Mouse (Mus musculus) limb, embryonic 15.5 days (tissue): ENCODE results near the gene Tbx6. TPM values are rescaled to one million over a fixed set of nuclear protein-coding genes. Genes with fewer than 3 reads are reported as not detected.
A peak's percentile ranks its signal among the peaks of the same experiment; 100 is the strongest.

ENCODE experiments used
- ATAC-seq: fragments of 200-750 bp; cut with Nextera tagmentation; 2 replicates; pipeline ENCODE4 v1.8.0; 2017; ENCODE audit warnings: low read depth, moderate TSS enrichment; ENCODE audit not compliant: insufficient number of reproducible peaks, low FRiP score, low TSS enrichment
- H3K27ac ChIP-seq: fragments of 300-500 bp; sonication (generic); 2 replicates; pipeline ENCODE4 v1.5.1; 2015; ENCODE audit warnings: moderate library complexity, mild to moderate bottlenecking, inconsistent platforms
- H3K27me3 ChIP-seq: fragments of 300-500 bp; sonication (generic); 2 replicates; pipeline ENCODE4 v1.6.1; 2015; ENCODE audit warnings: inconsistent platforms
- H3K36me3 ChIP-seq: fragments of 300-500 bp; sonication (generic); 2 replicates; pipeline ENCODE4 v1.6.1; 2015; ENCODE audit warnings: inconsistent platforms
- H3K4me1 ChIP-seq: fragments of 300-500 bp; sonication (generic); 2 replicates; pipeline ENCODE4 v1.6.1; 2015; ENCODE audit warnings: inconsistent platforms
- H3K4me2 ChIP-seq: fragments of 300-500 bp; sonication (generic); 2 replicates; pipeline ENCODE4 v1.6.1; 2015; ENCODE audit warnings: mild to moderate bottlenecking, inconsistent platforms
- H3K4me3 ChIP-seq: fragments of 300-500 bp; sonication (generic); 2 replicates; pipeline ENCODE4 v1.5.1; 2015; ENCODE audit warnings: mild to moderate bottlenecking, inconsistent platforms
- H3K9ac ChIP-seq: fragments of 300-500 bp; sonication (generic); 2 replicates; pipeline ENCODE4 v1.6.1; 2015; ENCODE audit warnings: inconsistent platforms
- H3K9me3 ChIP-seq: fragments of 300-500 bp; sonication (generic); 2 replicates; pipeline ENCODE4 v1.6.1; 2016; ENCODE audit warnings: inconsistent platforms
- WGBS: fragments of 180-500 bp; shearing (Covaris S2); methylation state at CpG from one replicate; pipeline ENCODE4 v1.1.7; 2015; 5-methylcytosine and 5-hydroxymethylcytosine counted together
- polyA plus RNA-seq: library from polyadenylated mRNA; unstranded; fragments of >200 nt; fragmentation: Nextera tagmentation; extraction: Ambion mirVana; gene quantifications from 2 replicates; pipeline ENCODE4 v1.2.1, GENCODE M21; 2015

Gene Tbx6
- 0.37 and 0.46 TPM in 2 replicates for polyA plus RNA-seq

DNA sequence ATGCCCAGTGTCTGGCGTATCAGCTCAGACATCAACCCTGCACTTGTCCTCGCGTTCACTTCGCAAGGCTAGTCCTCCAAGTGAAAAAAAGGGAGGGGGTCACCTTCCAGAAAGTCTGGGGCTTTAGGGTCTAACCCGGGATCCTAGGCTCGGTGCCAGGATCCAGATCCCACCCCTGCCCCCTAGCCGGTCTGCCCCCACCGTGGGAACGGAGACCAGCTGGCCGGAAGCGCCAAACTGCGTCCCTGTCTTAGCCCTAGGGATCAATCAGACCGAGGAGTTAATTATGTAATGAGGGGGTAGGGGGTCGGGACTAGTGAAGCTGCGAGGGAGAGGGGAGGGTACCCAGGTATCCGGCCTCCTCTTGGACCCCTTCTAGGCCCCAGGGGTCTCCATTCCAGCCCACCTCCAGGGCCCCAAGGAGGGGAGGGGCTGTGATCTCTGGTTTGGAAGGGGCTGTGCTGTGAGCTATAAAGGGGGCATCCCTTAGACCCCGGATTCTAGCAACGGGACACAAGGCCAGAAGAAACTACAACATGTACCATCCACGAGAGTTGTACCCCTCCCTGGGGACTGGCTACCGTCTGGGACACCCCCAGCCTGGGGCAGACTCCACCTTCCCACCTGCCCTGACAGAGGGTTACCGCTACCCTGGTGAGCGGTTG is at the start of gene Tbx6:
Gene Tbx6 (plus strand): TSS at position 513 of the 665 bp plus-strand sequence.
- peak; percentile 4; the same call in 1 of the 2 replicates for ATAC-seq
- 4% methylated on average over 22 of the region's 22 CpGs for WGBS

DNA sequence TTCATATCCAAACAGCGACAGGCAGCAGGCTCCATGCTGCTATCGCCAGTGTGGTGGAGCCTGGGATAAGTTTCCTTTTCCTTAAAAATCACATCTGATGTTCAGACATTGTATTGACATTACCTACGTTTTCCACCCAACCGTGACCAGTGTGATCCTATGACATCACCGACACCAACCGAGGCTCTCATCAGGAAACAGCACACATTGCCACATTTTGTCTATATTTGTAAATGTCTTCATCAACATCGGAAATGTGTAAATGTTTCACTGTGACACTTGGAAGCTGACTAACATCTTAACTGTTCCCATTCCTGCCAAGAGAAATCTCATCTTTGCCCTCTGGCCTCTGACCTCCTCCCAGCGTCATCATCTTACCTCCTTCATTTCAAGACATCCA is 45.2 kb upstream of the Tbx6 start:
- no peak overlapping the region for H3K4me3 ChIP-seq
- ATAC-seq, result no peak
- H3K27me3 ChIP-seq, result no peaks in the 10 kb centered on the region
- H3K27ac ChIP-seq, result no peak overlapping the region
- H3K4me2 ChIP-seq, result no peak overlapping the region
- H3K9me3 ChIP-seq, result no peaks in the 10 kb centered on the region
- H3K4me1 ChIP-seq, result no peaks in the 10 kb centered on the region
- WGBS, result 81% methylated on average over 8 of the region's 8 CpGs
- H3K36me3 ChIP-seq, result no peaks in the 10 kb centered on the region
- H3K9ac ChIP-seq, result no peak overlapping the region

More for the DNA sequence above, at the start of gene Tbx6:
- peak within 1 kb of the TSS; percentile 60 for H3K27ac ChIP-seq
- H3K36me3 ChIP-seq, result peaks cover 27% of the 10 kb centered on the region
- no peaks in the 10 kb centered on the region for H3K27me3 ChIP-seq
- H3K4me3 ChIP-seq, result peak within 1 kb of the TSS; percentile 44
- peak within 1 kb of the TSS; percentile 37 for H3K9ac ChIP-seq
- peaks cover 40% of the 10 kb centered on the region for H3K4me1 ChIP-seq
- H3K4me2 ChIP-seq, result peak within 1 kb of the TSS; percentile 89
- H3K9me3 ChIP-seq, result no peaks in the 10 kb centered on the region

DNA sequence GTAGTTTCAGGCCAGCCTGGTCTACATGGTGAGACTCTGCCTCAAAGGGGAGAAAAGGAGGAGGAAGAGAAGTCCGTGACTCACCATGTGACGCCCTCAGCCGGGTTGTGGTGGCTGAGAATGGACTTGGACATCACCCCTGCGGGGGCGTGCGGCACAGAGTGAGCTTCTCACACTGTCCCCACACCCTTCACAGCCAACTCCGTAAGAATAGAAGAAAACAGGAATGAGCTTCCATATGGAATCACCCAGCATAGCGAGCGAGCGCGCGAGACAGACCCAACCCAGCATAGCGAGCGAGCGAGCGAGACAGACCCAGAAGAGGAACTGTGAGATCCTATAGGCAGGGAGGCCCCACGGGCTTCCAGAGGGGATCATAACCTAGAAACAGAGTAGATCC is 41.7 kb upstream of the Tbx6 start:
- no peak overlapping the region for H3K27ac ChIP-seq
- no peaks in the 10 kb centered on the region for H3K36me3 ChIP-seq
- H3K9ac ChIP-seq, result no peak overlapping the region
- WGBS, result 83% methylated on average over 17 of the region's 17 CpGs
- H3K4me2 ChIP-seq, result no peak overlapping the region
- H3K9me3 ChIP-seq, result no peaks in the 10 kb centered on the region
- no peak for ATAC-seq
- no peaks in the 10 kb centered on the region for H3K27me3 ChIP-seq
- no peak overlapping the region for H3K4me3 ChIP-seq
- H3K4me1 ChIP-seq, result no peaks in the 10 kb centered on the region

DNA sequence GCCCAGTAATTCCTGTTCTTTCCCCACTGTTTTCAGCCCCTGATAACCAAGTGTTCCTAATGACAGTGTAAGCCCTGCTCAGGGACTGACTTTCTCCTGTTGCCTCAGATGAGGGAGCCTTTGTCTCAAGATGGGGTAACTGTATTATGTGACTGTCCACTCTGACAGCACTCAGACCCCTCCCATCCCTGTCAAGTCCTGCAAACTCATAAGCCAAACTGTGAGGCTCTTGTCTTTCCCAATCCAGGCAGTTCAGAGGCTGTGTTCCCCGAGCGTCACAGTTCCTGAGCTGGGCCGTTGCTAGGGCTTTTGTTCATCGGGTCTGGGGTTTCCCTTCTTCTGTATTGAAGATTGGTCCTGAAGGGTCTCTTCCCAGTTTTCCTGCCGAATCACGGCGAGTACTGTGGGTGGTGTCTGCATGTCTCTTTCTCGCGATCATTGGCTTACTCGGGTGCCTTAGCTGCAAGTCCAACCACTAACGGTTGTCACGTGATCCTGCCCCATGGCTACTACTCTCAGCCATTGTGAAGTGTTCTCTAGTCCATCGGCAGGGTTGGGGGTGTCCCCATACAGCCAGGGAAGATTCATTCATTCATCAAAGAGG is 41.0 kb upstream of the Tbx6 start:
- Histone ChIP-seq H3K27me3 (no peaks in the 10 kb centered on the region), H3K4me2 (no peak overlapping the region), H3K4me3 (no peak overlapping the region), H3K9me3 (no peaks in the 10 kb centered on the region), H3K27ac (no peak overlapping the region), H3K36me3 (no peaks in the 10 kb centered on the region), H3K4me1 (no peaks in the 10 kb centered on the region), H3K9ac (no peak overlapping the region)
- ATAC-seq, result no peak
- 80% methylated on average over 13 of the region's 13 CpGs for WGBS

DNA sequence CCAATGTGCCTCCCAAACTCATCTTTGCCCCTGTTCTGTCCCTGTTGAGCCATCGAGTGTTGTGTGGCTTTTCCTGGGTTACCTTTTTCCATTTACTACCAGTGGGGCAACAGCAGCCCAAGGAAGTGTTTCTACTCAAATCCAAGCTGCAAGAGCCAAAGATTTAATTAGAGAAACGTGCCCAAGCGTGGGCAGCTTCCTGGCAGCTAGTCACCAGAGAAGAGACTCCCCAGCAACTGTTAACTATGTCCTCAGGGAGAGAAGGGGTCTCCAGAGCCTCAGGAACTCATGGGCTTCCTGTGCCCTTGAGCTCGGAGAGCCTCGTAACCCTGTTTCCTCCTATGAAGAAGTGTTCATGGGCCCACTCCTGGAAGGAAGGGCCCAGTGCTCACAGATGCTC is 40.3 kb upstream of the Tbx6 start:
- H3K27me3 ChIP-seq, result no peaks in the 10 kb centered on the region
- ATAC-seq, result no peak
- H3K4me1 ChIP-seq, result no peaks in the 10 kb centered on the region
- H3K27ac ChIP-seq, result no peak overlapping the region
- WGBS, result 53% methylated on average over 5 of the region's 5 CpGs
- no peaks in the 10 kb centered on the region for H3K36me3 ChIP-seq
- H3K9me3 ChIP-seq, result no peaks in the 10 kb centered on the region
- H3K4me2 ChIP-seq, result no peak overlapping the region
- H3K9ac ChIP-seq, result no peak overlapping the region
- H3K4me3 ChIP-seq, result no peak overlapping the region

DNA sequence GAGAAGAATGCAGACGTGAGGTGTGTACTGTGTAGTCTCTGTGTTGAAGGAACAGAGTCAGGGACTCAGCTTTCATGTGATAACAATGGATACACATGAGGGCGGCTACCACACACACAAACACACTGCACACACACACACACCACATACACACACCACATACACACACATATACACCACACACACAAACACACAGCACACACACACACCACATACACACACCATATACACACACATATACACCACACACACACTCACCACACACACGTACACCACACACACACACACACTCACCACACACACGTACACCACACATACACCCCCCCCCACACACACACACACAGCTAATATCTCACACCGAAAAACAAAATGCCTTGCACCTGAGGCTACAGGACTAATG is 39.8 kb upstream of the Tbx6 start:
- Histone ChIP-seq H3K36me3 (no peaks in the 10 kb centered on the region), H3K4me2 (no peak overlapping the region), H3K27me3 (no peaks in the 10 kb centered on the region), H3K9ac (no peak overlapping the region), H3K4me1 (0 out of 2 replicates have a peak, but pooled peaks cover 4% of the 10 kb centered on the region), H3K4me3 (no peak overlapping the region), H3K9me3 (no peaks in the 10 kb centered on the region), H3K27ac (no peak overlapping the region)
- no peak for ATAC-seq
- 87% methylated on average over 5 of the region's 5 CpGs for WGBS

DNA sequence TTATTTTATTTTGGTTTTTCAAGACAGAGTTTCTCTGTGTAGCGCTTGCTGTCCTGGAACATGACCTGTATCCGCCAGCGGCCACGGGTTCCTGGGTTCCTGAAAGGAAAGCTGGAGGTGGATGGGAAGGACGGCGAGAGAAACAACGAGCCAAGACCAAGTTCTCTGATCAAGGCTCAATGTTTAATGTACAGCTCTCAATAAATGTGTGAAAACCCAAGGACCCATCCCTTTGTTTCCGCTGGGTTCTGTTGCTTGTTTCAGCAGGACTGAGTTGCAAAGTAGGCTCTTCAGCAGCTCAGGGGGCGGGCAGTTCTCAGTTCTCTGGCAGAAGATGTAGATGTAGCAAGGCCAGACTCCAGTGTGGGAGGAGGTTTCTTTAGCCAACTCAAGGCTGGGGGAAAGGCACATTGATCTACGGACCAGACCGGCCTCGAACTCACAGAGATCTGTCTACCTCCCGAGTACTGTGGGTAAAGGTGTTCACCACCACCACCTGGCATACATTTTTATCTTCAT is 39.3 kb upstream of the Tbx6 start:
- 92% methylated on average over 13 of the region's 13 CpGs for WGBS
- no peak overlapping the region for H3K27ac ChIP-seq
- no peak for ATAC-seq

DNA sequence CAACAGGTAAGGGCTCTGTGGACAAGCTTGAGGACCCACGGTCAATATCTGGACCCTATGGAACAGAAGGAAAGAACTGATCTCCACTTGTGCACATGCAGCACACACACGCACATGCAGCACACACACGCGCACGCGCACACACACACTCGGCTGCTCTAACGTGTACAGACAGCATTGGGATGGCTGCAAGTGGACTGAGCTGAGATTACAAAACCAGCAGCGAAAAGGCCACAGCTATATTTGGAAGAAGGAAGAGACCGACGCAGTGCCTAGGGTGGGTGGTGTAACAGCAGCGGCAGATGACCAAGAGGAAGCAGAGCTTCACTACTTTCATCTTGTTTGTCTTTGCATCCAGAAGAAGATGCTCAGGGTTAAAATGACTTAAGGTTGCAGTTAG is 35.2 kb upstream of the Tbx6 start:
- H3K4me1 ChIP-seq, result 0 out of 2 replicates have a peak, but pooled peaks cover 8% of the 10 kb centered on the region
- H3K9ac ChIP-seq, result no peak overlapping the region
- H3K4me2 ChIP-seq, result no peak overlapping the region
- no peaks in the 10 kb centered on the region for H3K27me3 ChIP-seq
- WGBS, result 83% methylated on average over 12 of the region's 12 CpGs
- no peak overlapping the region for H3K4me3 ChIP-seq
- H3K27ac ChIP-seq, result no peak overlapping the region
- no peak for ATAC-seq
- no peaks in the 10 kb centered on the region for H3K36me3 ChIP-seq
- H3K9me3 ChIP-seq, result no peaks in the 10 kb centered on the region

More for the DNA sequence above, 39.3 kb upstream of the Tbx6 start:
- H3K4me1 ChIP-seq, result 0 out of 2 replicates have a peak, but pooled peaks cover 8% of the 10 kb centered on the region
- H3K9ac ChIP-seq, result no peak overlapping the region
- no peaks in the 10 kb centered on the region for H3K27me3 ChIP-seq
- no peaks in the 10 kb centered on the region for H3K36me3 ChIP-seq
- H3K4me2 ChIP-seq, result no peak overlapping the region
- no peaks in the 10 kb centered on the region for H3K9me3 ChIP-seq
- no peak overlapping the region for H3K4me3 ChIP-seq

DNA sequence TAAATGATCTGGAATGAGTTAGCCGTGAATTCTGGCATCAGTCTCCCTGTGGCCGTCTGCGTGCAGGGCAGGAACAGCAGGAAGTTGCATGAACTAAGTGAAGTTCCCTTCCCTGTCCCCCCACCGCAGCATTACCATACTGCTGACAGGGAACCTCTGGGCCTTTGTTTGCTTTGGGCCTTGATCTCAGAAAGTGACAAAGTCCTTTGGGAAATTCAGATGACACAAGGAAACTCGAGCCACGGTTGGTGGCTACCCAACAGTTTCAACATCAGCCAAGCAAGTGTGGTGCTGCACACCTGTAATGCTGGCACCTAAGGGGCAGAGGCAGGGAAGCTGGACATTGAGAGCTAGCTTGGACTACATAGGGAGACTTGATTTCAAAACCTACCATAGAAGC is 34.5 kb upstream of the Tbx6 start:
- no peaks in the 10 kb centered on the region for H3K36me3 ChIP-seq
- no peak overlapping the region for H3K4me3 ChIP-seq
- whole genome bisulfite sequencing, result 22% methylated on average over 6 of the region's 6 CpGs
- no peaks in the 10 kb centered on the region for H3K27me3 ChIP-seq
- no peak overlapping the region for H3K27ac ChIP-seq
- 0 out of 2 replicates have a peak, but pooled peaks cover 8% of the 10 kb centered on the region for H3K4me1 ChIP-seq
- H3K4me2 ChIP-seq, result no peak overlapping the region
- no peak overlapping the region for H3K9ac ChIP-seq
- ATAC-seq, result no peak
- no peaks in the 10 kb centered on the region for H3K9me3 ChIP-seq

DNA sequence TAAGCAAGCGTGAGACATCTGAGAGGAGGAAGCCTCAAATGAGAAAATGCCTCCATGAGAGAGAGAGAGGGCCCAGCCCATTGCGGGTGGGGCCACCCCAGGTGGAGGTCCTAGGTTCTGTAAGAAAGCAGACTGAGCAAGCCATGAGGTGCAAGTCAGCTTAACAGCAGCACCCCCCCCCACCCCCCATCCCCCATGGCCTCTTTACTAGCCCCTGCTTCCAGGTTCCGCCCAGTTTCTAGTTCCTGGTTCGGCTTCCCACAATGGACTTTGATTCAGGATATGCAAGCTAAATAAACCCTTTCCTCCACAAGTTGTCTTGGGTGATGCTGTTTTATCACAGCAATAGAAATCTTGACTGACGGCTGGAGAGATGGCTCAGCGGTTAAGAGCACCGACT is 32.5 kb upstream of the Tbx6 start:
- no peak overlapping the region for H3K9ac ChIP-seq

DNA sequence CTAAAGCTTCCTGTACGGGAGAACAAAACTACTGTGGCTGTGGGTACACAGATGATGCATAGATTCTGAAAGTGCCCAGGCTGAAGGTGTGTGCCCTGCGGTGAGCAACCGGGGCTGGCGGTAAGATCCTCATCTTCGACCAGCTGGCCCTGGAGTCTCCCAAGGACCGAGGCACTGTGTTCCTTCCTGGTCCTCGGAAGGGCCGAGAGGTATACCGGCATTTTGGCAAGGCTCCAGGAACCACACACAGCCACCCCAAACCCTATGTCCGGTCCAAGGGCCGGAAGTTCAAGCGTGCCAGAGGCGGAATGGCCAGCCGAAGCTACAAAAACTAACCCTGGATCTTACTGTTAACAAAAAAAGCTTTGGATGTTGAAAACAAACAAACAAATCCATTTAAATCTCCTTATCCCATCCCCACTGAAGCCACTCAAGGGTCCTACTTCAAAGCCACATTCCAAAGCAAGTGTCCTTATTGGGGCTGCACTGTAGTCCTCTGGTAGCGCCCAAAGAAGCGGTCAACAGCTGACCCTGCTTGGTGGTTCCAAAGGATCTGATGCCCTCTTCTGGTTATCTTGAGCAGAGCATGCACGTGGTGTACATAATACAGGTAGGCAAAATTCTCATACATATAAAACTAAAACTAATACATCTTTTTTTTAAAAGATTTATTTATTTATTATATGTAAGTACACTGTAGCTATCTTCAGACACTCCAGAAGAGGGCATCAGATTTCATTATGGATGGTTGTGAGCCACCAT is 31.5 kb upstream of the Tbx6 start:
- no peak for ATAC-seq
- 0 out of 2 replicates have a peak, but pooled peaks cover 8% of the 10 kb centered on the region for H3K4me1 ChIP-seq
- no peak overlapping the region for H3K4me3 ChIP-seq
- no peak overlapping the region for H3K9ac ChIP-seq
- no peaks in the 10 kb centered on the region for H3K9me3 ChIP-seq
- no peaks in the 10 kb centered on the region for H3K27me3 ChIP-seq
- no peak overlapping the region for H3K27ac ChIP-seq
- 93% methylated on average over 17 of the region's 17 CpGs for WGBS
- H3K4me2 ChIP-seq, result no peak overlapping the region
- no peaks in the 10 kb centered on the region for H3K36me3 ChIP-seq

More for the DNA sequence above, 32.5 kb upstream of the Tbx6 start:
- Histone ChIP-seq H3K4me1 (0 out of 2 replicates have a peak, but pooled peaks cover 8% of the 10 kb centered on the region), H3K27ac (no peak overlapping the region), H3K4me3 (no peak overlapping the region), H3K9me3 (no peaks in the 10 kb centered on the region), H3K4me2 (no peak overlapping the region), H3K36me3 (no peaks in the 10 kb centered on the region), H3K27me3 (no peaks in the 10 kb centered on the region)
- no peak for ATAC-seq
- WGBS, result 69% methylated on average over 7 of the region's 7 CpGs

DNA sequence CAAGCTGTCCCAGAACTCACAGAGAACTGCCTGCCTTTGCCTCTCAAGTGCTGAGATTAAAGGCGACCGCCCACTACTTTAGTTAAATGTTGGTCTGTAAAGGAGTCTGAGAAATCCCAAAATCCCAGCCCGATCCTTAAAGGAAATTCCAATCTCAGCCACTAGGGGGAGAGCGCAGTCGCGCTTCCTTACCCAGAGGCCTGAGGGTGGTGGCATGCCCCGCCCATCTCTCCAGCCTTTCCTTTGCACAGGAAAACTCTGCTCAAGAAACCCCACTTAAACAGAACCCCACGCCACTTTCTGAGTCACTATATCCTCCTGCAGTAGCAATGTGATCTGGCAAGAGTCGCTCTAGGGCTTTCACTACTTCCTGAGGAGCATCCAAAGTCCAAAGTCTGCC is 26.4 kb upstream of the Tbx6 start:
- Histone ChIP-seq H3K4me3 (no peak overlapping the region), H3K27me3 (no peaks in the 10 kb centered on the region), H3K4me2 (peak overlapping the region; percentile 7; the same call in 1 of the 2 replicates), H3K4me1 (peaks cover 6% of the 10 kb centered on the region), H3K9ac (no peak overlapping the region), H3K9me3 (no peaks in the 10 kb centered on the region), H3K36me3 (no peaks in the 10 kb centered on the region), H3K27ac (peak overlapping the region; percentile 65)
- peak; percentile 52 for ATAC-seq
- under 1% methylated on average over 9 of the region's 9 CpGs for WGBS
